Mouse (Mus musculus) adrenal gland, postnatal 4 days (tissue): ENCODE results near the gene Klk9. TPM values are rescaled to one million over a fixed set of nuclear protein-coding genes. Genes with fewer than 3 reads are reported as not detected.

ENCODE experiments used
- DNase-seq, 2 experiments: peaks; one replicate each; pipeline ENCODE4 v3.0.0; 2021 to 2022; ENCODE audit warnings: low spot score in 2 of 2, mixed read lengths in 2 of 2
- total RNA-seq, 2 experiments: library from RNA; stranded (reverse); gene quantifications; 2 replicates each; pipeline ENCODE4 v1.2.3; 2021

Klk9 gene
- total RNA-seq, 2 experiments from 2014 or later: not detected

DNA sequence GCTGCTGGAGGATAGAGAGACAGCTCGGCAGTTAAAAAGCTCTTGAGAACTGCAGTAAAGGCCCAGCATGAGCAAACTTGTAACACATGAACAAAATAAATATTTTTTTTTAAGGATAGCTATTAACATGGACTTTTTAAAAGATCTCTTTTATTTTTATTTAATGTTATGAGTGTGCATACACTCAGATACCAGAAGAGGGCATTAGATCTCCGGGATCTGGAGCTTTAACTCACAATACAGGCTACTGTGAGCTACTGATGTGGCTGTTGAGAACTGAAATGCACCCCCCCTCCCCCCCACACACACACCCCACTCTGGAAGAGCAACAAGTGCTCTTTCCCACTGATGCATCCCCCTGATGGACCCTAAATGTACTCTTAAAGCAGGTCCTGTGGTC is 2.4 kb upstream of the Klk9 start:
- no peak for DNase-seq

DNA sequence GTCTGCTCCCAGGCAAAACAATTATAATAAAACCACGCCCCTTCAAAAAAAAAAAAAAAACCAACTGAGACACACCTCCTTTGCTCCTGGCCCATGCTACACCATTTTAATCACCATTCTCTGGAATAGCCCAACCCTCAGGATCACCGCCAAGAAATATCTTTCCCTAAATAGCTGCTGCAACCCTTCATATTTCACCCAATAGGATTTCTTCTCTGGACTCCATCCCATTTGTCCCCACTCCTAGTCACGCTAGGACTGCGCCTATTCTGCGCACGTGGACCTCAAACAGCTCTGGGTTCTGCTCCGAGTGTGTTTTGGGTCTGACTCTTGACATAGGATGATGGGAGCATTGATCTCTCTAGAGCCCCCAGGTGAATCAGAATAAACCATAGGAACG is 4.7 kb downstream of the Klk9 start:
- no peak for DNase-seq

DNA sequence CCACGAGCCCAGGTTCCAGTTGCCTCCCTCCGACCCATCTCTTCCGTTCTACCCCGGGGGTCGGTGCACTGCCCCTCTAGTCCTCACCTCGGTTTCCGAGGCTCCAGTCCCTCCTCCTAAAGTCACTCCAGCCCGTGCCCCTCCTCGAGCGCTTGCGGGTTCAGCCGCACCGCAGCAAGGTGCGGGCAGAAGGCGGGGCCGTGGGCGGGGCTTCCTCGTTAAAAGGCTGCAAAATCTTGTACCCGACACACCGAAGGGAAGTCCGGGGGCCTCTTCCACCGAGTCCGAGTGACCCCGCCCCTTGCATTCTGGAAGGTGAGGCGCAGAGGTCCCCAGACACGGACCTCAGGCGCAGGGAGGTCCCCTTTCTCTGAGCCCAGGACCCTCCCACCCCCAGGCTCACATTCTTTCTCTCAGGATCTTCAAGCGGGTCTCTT is 5.7 kb downstream of the Klk9 start, which contains the start of gene Klk8:
TSS of gene Klk8 (plus strand) at position 245 of the 437 bp plus-strand sequence.
- no peak for DNase-seq

DNA sequence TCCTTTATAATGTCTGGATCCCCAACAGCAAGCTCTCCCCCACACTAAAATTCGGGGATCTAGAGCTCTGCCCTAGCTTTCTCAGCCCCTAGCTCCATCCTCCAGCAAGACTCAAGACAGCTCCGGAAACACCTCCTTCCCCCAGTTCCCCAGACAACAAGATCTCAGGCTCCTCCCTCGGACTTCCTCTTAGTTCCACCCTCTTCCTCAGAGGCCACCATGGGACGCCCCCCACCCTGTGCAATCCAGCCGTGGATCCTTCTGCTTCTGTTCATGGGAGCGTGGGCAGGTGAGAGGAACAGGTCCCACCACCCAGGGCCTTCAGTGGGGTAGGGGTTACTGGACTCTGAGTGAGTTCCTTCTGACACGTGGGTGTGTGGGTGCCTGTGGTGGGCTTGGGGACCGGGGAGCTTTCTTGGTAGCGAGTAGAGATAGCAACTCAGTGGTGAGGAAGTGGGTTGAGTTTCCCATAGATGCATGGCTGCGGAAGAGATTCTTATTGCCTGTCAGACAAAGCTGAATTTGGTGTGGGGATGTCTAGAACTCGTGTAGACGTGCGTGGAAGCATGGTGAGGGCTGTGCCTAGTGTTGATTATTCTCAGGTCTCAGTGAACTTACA is 6.3 kb downstream of the Klk9 start:
- DNase-seq: no peak

DNA sequence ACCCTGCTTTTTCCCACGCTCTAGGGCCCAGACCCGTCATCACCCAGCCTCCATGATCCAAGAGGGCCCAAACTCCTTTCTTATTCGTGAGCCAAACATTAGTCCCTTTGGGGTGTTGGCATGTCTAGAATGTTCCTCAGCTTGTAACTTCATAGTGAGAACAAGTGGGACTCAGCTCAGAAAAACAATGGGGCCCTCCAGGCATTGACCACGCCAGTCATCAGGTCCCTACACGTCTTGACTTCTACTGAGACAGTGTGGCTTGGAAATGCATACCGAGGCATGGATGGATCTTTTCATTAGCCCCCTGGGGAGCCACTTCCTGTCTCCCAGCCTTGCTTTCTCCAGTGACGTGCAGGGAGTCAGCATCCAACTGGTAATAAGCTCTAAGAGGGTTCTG is 8.2 kb downstream of the Klk9 start:
- DNase-seq: no peak

DNA sequence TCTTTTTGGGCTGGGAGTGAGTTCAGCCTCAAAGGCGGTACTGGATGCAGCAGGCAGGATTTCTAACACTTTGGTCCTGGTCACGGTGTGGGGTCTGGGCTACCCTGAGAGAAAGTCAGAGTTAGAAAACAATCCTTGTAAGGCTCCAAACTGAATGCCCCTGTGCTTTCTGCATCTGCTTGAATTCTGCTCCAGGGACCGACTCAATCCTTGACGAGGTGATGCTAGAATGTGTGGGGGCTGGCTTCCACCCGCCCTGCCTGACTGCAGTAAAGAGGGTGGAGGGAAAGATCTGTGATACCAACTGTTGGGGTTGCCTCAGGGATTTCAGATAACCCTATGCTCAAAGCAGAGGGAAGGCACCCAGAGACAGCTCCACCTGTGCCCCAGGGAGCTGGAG is 19.3 kb downstream of the Klk9 start, which contains the start of gene Klk7:
TSS of gene Klk7 (plus strand) at position 301 of the 400 bp plus-strand sequence.
- DNase-seq: no peak

DNA sequence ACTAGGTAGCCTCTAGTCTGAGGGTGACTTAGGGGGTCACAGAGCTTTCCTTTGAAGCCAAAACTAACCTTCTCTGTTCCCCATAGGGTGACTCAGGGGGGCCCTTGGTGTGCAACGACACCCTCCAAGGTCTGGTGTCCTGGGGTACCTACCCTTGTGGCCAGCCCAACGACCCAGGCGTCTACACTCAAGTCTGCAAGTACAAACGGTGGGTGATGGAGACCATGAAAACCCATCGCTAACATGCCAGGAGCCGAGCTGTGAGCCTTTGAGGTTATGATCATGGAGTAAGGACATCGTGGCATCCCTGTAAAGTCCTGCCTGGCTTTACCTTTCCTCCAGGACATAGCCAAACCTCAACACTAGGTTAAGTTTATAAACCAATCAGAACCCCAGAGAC is 23.5 kb downstream of the Klk9 start:
- no peak for DNase-seq

DNA sequence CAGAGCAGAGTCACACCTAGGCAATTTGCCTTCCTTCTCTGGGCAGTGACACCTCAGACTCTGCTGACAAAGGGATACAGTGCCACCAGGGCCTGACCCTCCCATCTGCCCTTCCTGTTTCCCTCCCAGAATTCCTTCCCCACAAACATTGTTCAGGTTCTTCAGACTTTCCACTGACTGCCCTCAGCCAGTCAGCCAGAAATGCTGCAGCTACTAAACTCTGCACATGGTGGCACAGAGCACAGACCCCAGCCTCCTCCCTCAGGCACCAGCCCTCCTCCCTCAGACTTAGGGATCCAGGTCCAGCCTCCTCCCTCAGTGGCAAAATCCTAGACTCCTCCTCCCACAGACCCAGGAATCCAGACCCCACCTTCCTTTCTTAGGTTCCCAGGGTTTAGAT is 25.1 kb downstream of the Klk9 start:
- DNase-seq: no peak

DNA sequence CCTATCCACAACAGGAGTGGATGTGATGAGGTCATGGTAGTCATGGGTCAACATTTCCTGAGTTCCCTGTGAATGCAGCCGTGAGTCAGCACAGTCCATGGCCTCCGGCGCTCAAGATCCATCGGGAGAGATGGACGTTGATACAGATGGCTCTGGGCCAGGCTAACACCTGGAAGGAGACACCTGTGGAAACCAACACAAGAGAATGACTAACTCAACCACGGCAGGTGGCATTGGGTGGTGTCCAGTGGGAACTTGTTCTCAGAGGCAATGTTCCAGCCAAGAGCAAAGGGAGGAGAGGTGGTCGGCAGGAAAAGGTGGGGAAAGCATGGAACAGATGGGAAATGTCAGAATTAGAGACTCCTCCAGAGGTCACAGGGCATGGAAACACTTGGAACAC is 29.9 kb downstream of the Klk9 start:
- DNase-seq: no peak

DNA sequence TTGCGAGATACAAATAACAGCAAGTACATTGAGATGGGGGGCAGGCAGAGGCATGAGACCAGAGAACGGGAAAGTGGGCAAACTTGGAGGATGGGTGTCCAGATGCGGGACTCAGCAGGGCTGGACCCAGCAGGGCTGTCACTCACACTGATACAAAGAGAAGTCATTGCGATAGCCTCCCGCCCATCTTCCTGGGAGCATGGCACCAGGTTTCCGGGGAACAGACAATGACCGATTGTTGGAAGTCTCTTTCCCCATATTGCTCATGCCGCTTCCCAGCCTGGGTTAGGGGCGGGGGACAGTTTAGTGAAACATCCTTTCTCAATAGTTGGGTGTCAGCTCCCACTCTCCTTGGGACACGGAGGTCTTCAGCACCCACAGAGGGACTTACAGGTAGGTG is 32.5 kb downstream of the Klk9 start, which contains the start of gene Klk6:
TSS of gene Klk6 (plus strand) at position 301 of the 400 bp plus-strand sequence.
- no peak for DNase-seq

DNA sequence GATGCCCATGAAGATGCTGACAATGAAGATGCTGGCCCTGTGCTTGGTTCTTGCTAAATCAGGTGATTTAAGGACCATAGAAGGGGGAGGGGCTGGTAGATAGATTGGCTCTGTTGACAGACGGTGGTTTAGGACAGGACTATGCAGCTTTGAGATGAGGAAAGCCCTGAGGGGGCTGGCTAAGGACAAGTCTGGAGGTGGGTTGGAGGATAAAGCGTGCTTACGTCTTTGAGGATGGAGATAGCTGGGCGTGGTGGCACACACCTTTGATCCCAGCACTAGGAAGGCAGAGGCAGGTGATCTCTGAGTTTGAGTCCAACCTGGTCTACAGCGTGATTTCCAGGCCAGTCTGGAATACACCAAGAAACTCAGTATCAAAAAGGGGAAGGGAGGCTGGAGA is 34.4 kb downstream of the Klk9 start:
- DNase-seq: no peak

DNA sequence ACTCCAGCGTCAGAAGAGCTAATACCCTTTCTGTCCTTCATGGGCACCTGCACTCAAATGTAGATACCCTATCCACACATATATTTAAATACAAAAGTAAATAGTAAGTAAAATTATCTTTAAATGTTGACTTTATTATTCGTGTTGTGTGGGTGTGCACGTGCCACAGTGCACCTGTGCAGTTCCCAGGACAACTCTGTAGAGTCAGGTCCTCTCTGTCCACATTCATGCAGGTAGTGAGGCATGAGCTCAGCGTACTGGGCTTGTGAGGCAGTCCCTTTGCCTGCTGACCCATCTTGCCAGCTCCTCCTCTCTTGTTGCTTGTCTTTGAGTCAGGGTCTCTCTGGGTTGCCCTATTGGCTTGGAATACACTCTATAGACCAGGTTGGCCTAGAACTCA is 36.0 kb downstream of the Klk9 start:
- DNase-seq: no peak

DNA sequence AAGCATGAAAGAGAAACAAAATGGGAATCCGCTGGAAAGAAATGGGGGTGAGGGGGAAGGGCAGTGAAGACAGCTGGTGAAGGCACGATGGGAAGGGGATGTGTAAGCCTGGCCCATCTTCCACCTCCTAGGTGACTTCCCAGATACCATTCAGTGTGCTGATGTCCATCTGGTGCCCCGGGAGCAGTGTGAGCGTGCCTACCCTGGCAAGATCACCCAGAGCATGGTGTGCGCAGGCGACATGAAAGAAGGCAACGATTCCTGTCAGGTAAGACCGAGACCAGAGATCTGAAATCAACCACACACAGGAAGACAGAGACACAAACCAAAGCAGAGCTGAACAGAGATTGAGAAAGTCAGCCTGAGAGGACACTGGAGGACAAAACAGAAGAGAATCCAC is 37.3 kb downstream of the Klk9 start:
- DNase-seq: no peak

DNA sequence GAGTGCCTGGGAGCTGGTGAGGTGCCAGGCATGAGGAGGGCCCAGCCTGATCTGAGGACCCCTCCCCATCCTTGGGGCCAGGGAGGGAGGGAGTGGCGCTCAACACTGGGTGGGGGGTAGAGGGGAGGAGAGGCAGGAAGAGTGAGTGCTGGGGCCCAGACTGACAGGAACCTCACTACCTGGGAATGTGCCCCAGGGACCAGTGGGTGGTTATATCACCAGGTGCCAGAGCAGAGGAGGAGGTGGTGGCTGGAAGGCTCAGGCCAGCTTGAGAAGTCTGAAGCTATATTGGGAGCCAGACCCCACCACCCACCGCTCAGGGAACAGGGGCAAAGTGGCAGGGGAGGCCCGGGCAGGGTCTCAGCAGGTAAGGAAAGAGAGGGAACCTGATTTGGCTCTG is 50.0 kb downstream of the Klk9 start, which contains the start of gene Klk5:
TSS of gene Klk5 (plus strand) at position 271 of the 400 bp plus-strand sequence.
- no peak for DNase-seq

DNA sequence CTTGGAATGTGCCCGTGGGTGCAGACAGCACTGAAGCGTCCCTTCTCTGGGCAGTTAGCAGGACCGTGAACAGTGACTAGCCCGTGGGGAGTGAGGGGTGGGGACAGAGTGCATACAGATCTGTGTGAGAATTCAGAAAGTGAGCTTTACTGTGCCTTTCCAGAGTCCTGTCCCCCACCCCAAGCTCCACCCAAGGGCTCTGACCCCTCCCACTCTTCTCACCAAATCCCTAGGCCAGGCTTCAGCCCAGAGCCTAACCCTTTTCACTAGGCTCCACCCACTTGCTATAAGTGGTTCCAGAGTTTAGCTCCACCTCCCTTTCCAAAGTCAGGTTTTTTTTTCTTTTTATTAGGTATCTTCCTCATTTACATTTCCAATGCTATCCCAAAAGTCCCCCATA is 52.1 kb downstream of the Klk9 start:
- DNase-seq: no peak

Other genes starting within 250 kb of the Klk9 start
- gene Cd33, start 247.5 kb upstream of the Klk9 start, total RNA-seq: 1 to 10 TPM; 3.0 to 4.1 TPM
- 1 to 10 TPM; 3.4 TPM for gene Zfp658, start 229.6 kb upstream of the Klk9 start, total RNA-seq
- 10 to 100 TPM; 17.6 to 18.9 TPM for gene Zfp719, start 212.3 kb upstream of the Klk9 start, total RNA-seq
- gene Zfp819, start 184.7 kb upstream of the Klk9 start, total RNA-seq: under 1 TPM; 0.22 to 0.28 TPM
- gene Ceacam18, start 157.2 kb upstream of the Klk9 start, total RNA-seq: under 1 TPM in 1 of 2 experiments, not detected in 1; 0.14 TPM
- gene Siglece, start 131.7 kb upstream of the Klk9 start, total RNA-seq: 1 to 10 TPM; 2.1 to 2.2 TPM
- 10 to 100 TPM; 12.0 to 12.6 TPM for gene Ctu1, start 119.9 kb upstream of the Klk9 start, total RNA-seq
- under 1 TPM in 1 of 2 experiments, not detected in 1; 0.31 TPM for gene Klk14, start 101.5 kb upstream of the Klk9 start, total RNA-seq
- not detected for gene Klk13, start 79.3 kb upstream of the Klk9 start, total RNA-seq
- not detected for gene Klk12, start 23.0 kb upstream of the Klk9 start, total RNA-seq
- gene Klk11, start 17.3 kb upstream of the Klk9 start, total RNA-seq: not detected
- under 1 TPM; 0.51 to 0.64 TPM for gene Klk10, start 10.9 kb upstream of the Klk9 start, total RNA-seq
- 1 to 10 TPM; 4.9 to 6.1 TPM for gene Klk8, start 5.7 kb downstream of the Klk9 start, total RNA-seq
- not detected for gene Klk7, start 19.4 kb downstream of the Klk9 start, total RNA-seq
- gene Klk6, start 32.6 kb downstream of the Klk9 start, total RNA-seq: not detected
- not detected for gene Klk5, start 50.1 kb downstream of the Klk9 start, total RNA-seq
- gene Klk4, start 89.3 kb downstream of the Klk9 start, total RNA-seq: not detected
- not detected for gene Klk15, start 141.8 kb downstream of the Klk9 start, total RNA-seq
- not detected for gene Klk1b8, start 158.8 kb downstream of the Klk9 start, total RNA-seq
- gene Klk1b1, start 174.9 kb downstream of the Klk9 start, total RNA-seq: not detected
- not detected for gene Klk1b9, start 184.2 kb downstream of the Klk9 start, total RNA-seq
- under 1 TPM in 1 of 2 experiments, not detected in 1; 0.36 TPM for gene Klk1b11, start 204.0 kb downstream of the Klk9 start, total RNA-seq
- not detected for gene Klk1b26, start 220.3 kb downstream of the Klk9 start, total RNA-seq